Mouse (Mus musculus) CH12.LX (cell line): Measurements from ENCODE around the gene Csrp1. TPM values are rescaled to one million over a fixed set of nuclear protein-coding genes. Genes with fewer than 3 reads are reported as not detected.

Experiments
- DNase-seq: peaks from one replicate; pipeline ENCODE4 v3.0.0-alpha.2; 2013; ENCODE audit errors: extremely low read depth
- H3K27ac ChIP-seq: 2 replicates; pipeline ENCODE4 v1.5.1; 2012; ENCODE audit warnings: low read depth, mild to moderate bottlenecking, control low read depth, moderate library complexity; ENCODE audit not compliant: insufficient read depth
- H3K27me3 ChIP-seq: replicated peaks from 2 replicates; pipeline ENCODE3; 2012; ENCODE audit warnings: inconsistent platforms
- H3K36me3 ChIP-seq, 2 experiments: replicated peaks in 1 of 2; 2 replicates each; pipeline versions ENCODE3 to v1.6.1; 2012; ENCODE audit warnings: inconsistent platforms in 1 of 2, low read length in 1 of 2, mild to moderate bottlenecking in 1 of 2, mixed read lengths in 1 of 2, moderate library complexity in 1 of 2; ENCODE audit not compliant: control insufficient read depth in 1 of 2, insufficient read depth in 1 of 2
- H3K4me1 ChIP-seq, 2 experiments: 2 replicates each; pipeline ENCODE4 v1.6.1; 2012; ENCODE audit warnings: inconsistent platforms in 1 of 2, moderate library complexity in 1 of 2; ENCODE audit not compliant: insufficient read depth in 2 of 2, control insufficient read depth in 1 of 2
- H3K4me2 ChIP-seq: 2 replicates; pipeline ENCODE4 v1.6.1; 2012; ENCODE audit warnings: low read depth, mild to moderate bottlenecking, control low read depth; ENCODE audit not compliant: poor library complexity, insufficient read depth, severe bottlenecking
- H3K4me3 ChIP-seq, 3 experiments: fragments of 150-350 bp in 1 of 3; sonication (generic) in 1 of 3; replicated peaks in 1 of 3; 2 replicates each; pipeline versions ENCODE3 to v1.5.1; 2011 to 2012; ENCODE audit warnings: low read depth in 2 of 3, low read length in 2 of 3, mild to moderate bottlenecking in 2 of 3, moderate library complexity in 2 of 3, control low read depth in 1 of 3, improper control_type of control experiment in 1 of 3, inconsistent platforms in 1 of 3, mixed read lengths in 1 of 3; ENCODE audit not compliant: poor library complexity in 1 of 3
- H3K79me2 ChIP-seq: replicated peaks from 2 replicates; pipeline ENCODE4 v1.6.1; 2012; ENCODE audit warnings: mild to moderate bottlenecking, moderate library complexity; ENCODE audit not compliant: control insufficient read depth, poor library complexity, insufficient read depth, severe bottlenecking; ENCODE audit errors: extremely low read depth
- H3K9ac ChIP-seq: 2 replicates; pipeline ENCODE4 v1.6.1; 2012; ENCODE audit warnings: low read depth, mild to moderate bottlenecking, control low read depth, moderate library complexity; ENCODE audit not compliant: insufficient read depth
- H3K9me3 ChIP-seq: replicated peaks from 2 replicates; pipeline ENCODE3; 2012; ENCODE audit warnings: low read length, inconsistent platforms, mixed read lengths
- BHLHE40 ChIP-seq: IDR thresholded peaks from 2 replicates; pipeline ENCODE4 v1.6.1; 2011; ENCODE audit warnings: mild to moderate bottlenecking, low read depth, low read length, improper control_type of control experiment
- E2F4 ChIP-seq: IDR thresholded peaks from 2 replicates; pipeline ENCODE4 v1.6.1; 2011; ENCODE audit warnings: low read depth, low read length, improper control_type of control experiment; ENCODE audit not compliant: insufficient replicate concordance
- EP300 ChIP-seq: IDR thresholded peaks from 2 replicates; pipeline ENCODE4 v1.6.1; 2011; ENCODE audit warnings: low read length, improper control_type of control experiment
- ETS1 ChIP-seq: conservative IDR thresholded peaks from 2 replicates; pipeline ENCODE4 v1.6.1; 2012; ENCODE audit warnings: low read depth, mild to moderate bottlenecking, inconsistent platforms, low read length, improper control_type of control experiment, moderate library complexity
- HCFC1 ChIP-seq: IDR thresholded peaks from 2 replicates; pipeline ENCODE4 v1.6.1; 2012; ENCODE audit warnings: low read depth, mild to moderate bottlenecking, inconsistent platforms, low read length, improper control_type of control experiment
- IRF4 ChIP-seq: IDR thresholded peaks from 2 replicates; pipeline ENCODE4 v1.6.1; 2014; ENCODE audit warnings: low read depth, mild to moderate bottlenecking, inconsistent platforms, low read length, improper control_type of control experiment
- JUND ChIP-seq: conservative IDR thresholded peaks from 2 replicates; pipeline ENCODE4 v1.6.1; 2011; ENCODE audit warnings: low read depth, low read length, improper control_type of control experiment
- KAT2A ChIP-seq: IDR thresholded peaks from 2 replicates; pipeline ENCODE4 v1.6.1; 2012; ENCODE audit warnings: low read length, improper control_type of control experiment, inconsistent platforms; ENCODE audit not compliant: insufficient replicate concordance
- MAFK ChIP-seq: IDR thresholded peaks from 2 replicates; pipeline ENCODE4 v1.6.1; 2011; ENCODE audit warnings: low read length, improper control_type of control experiment; ENCODE audit not compliant: insufficient replicate concordance
- MAX ChIP-seq: IDR thresholded peaks from 2 replicates; pipeline ENCODE4 v1.6.1; 2011; ENCODE audit warnings: low read length, improper control_type of control experiment
- MYC ChIP-seq: IDR thresholded peaks from 2 replicates; pipeline ENCODE4 v1.6.1; 2011; ENCODE audit warnings: low read depth, mild to moderate bottlenecking, improper control_type of control experiment, low read length
- NELFE ChIP-seq: IDR thresholded peaks from 2 replicates; pipeline ENCODE4 v1.6.1; 2011; ENCODE audit warnings: low read depth, low read length, improper control_type of control experiment
- NRF1 ChIP-seq: IDR thresholded peaks from 2 replicates; pipeline ENCODE4 v1.6.1; 2014; ENCODE audit warnings: low read depth, mild to moderate bottlenecking, inconsistent platforms, low read length, improper control_type of control experiment, moderate library complexity
- PAX5 ChIP-seq: IDR thresholded peaks from 2 replicates; pipeline ENCODE4 v1.6.1; 2012; ENCODE audit warnings: low read length, inconsistent platforms, mixed read lengths
- POLR2AphosphoS2 ChIP-seq: IDR thresholded peaks from 2 replicates; pipeline ENCODE4 v1.6.1; 2011; ENCODE audit warnings: low read depth, low read length, improper control_type of control experiment
- RCOR1 ChIP-seq: conservative IDR thresholded peaks from 2 replicates; pipeline ENCODE4 v1.6.1; 2012; ENCODE audit warnings: low read depth, mild to moderate bottlenecking, inconsistent platforms, low read length, improper control_type of control experiment
- SIN3A ChIP-seq: IDR thresholded peaks from 2 replicates; pipeline ENCODE4 v1.6.1; 2012; ENCODE audit warnings: low read length, improper control_type of control experiment, inconsistent platforms
- UBTF ChIP-seq: IDR thresholded peaks from 2 replicates; pipeline ENCODE4 v1.6.1; 2012; ENCODE audit warnings: low read depth, mild to moderate bottlenecking, inconsistent platforms, low read length, improper control_type of control experiment, moderate library complexity
- USF1 ChIP-seq: IDR thresholded peaks from 2 replicates; pipeline ENCODE4 v1.6.1; 2014; ENCODE audit warnings: low read depth, mild to moderate bottlenecking, inconsistent platforms, low read length, improper control_type of control experiment
- USF2 ChIP-seq: conservative IDR thresholded peaks from 2 replicates; pipeline ENCODE4 v1.6.1; 2011; ENCODE audit warnings: low read depth, low read length, improper control_type of control experiment
- ZMIZ1 ChIP-seq: IDR thresholded peaks from 2 replicates; pipeline ENCODE4 v1.6.1; 2012; ENCODE audit warnings: low read depth, mild to moderate bottlenecking, inconsistent platforms, low read length, improper control_type of control experiment
- dilution Hi-C: fragments of 300-500 bp; cut with MboI; formaldehyde crosslinking; loops from 2 replicates; pipeline ENCODE4 v1.14.3; 2020; ENCODE audit warnings: low sequenced_read_pairs; ENCODE audit not compliant: extremely low pct_unique_long_range_greater_than_20kb, extremely low pct_ligation_motif_present
- in situ Hi-C: fragments of 300-500 bp; cut with MboI; formaldehyde crosslinking; loops from 3 replicates; pipeline ENCODE4 v1.14.3; 2019; ENCODE audit warnings: low sequenced_read_pairs, low pct_ligation_motif_present, low pct_unique_long_range_greater_than_20kb, mixed read lengths
- polyA plus RNA-seq: library from polyadenylated mRNA; unstranded; fragments of >175 nt; gene quantifications from 2 replicates; pipeline ENCODE4 v1.2.1, GENCODE M21; 2012; ENCODE audit warnings: low read depth; ENCODE audit not compliant: insufficient read length
- total RNA-seq, 2 experiments: library from RNA; depleted of rRNA; stranded (reverse); fragments of 300-350 nt in 1 of 2; fragments of >200 nt in 1 of 2; gene quantifications; 2 replicates each; pipeline ENCODE4 v1.2.3; 2012 to 2014

The Csrp1 gene
- total and polyA plus RNA-seq, 3 experiments: 45.9 to 54.3 (median 49.4) TPM

DNA sequence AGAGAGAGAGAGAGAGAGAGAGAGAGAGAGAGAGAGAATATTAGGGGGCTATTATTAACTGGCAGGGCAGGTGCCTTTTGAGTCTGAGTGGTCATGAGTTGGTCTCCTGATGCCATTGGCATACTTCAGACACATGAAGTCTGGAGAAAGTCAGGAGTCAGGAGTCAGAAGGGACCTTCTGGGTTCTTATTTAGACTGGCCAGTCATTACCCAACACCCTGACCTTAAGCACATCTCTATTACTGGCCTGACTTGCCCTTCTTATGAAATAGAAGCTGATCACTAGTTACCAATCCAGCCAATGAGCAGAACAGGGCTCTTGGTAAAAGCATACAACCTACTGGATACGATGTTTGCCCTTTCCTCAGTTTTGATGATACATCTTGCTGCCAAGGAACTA is 57.2 kb downstream of the Csrp1 start:
- TF ChIP-seq IRF4 (no peak), SIN3A (no peak), JUND (no peak), E2F4 (no peak), KAT2A (no peak), MYC (no peak), NELFE (no peak), USF2 (no peak), HCFC1 (no peak), USF1 (no peak), UBTF (no peak), BHLHE40 (no peak), MAX (no peak), ZMIZ1 (no peak), RCOR1 (no peak), MAFK (no peak), POLR2AphosphoS2 (no peak), EP300 (no peak)
- Histone ChIP-seq H3K4me3 (no peak overlapping the region), H3K79me2 (no peaks in the 10 kb centered on the region), H3K27me3 (no peaks in the 10 kb centered on the region), H3K36me3 (peaks cover 0 to 8% of the 10 kb centered on the region in 2 experiments), H3K9me3 (no peaks in the 10 kb centered on the region), H3K4me1 (peaks cover 0 to 4% of the 10 kb centered on the region in 2 experiments; a peak in 3 of 4 replicates), H3K27ac (no peak overlapping the region), H3K4me2 (no peak overlapping the region), H3K9ac (no peak overlapping the region)
- dilution Hi-C loops: no loop called here
- in situ Hi-C loops: no loop called here
- DNase-seq: no peak

DNA sequence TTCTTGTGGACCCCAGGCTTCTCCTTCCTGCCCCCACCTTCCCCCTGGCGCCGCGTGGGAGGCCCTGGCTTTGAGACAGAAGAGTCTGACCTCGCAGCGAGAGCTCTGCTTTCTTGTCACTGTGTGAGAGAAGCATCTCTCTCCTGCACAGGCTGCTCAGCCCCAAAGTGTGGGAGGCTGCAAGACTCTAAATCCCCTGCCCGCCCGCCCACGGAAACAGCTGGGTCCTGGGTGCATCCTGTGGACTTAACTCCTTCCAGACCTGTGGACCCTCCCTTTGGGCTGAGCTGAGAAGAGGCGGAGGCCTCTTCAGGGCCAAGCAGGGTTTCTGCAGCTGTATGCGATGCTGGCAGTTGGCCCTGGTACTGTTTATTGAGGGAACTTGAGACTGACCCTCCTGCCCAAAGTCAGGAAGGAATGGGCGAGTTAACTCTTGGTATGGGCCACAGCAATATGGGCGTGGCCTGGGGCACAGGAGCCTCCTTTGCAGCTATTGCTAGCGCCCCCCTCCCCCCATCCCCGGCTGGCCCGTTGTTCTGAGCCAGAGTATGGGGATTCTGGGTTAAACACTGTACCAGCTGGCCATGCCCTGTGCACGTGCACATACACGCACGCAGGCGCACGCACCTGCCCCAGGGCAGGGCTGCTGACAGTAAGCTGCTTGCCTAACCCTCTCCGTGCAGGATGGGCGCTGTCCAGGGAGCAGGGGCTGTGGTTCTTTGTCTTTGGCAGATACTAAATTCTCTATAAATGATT is 59.1 kb downstream of the Csrp1 start, which contains the start of gene Tnni1:
Gene Tnni1 (plus strand): TSS at position 655 of the 756 bp plus-strand sequence.
- H3K79me2 ChIP-seq: no peaks in the 10 kb centered on the region
- peaks cover 0 to 4% of the 10 kb centered on the region in 2 experiments; a peak in 3 of 4 replicates for H3K4me1 ChIP-seq
- TF ChIP-seq ETS1 (no peak), PAX5 (no peak), NRF1 (0 out of 2 replicates have a peak, but pooled peaks have one; percentile 15), BHLHE40 (peak; percentile 69)
- peaks cover 0 to 3% of the 10 kb centered on the region in 2 experiments for H3K36me3 ChIP-seq
- in situ Hi-C loops: no loop called here
- H3K27ac ChIP-seq: no peak within 1 kb of the TSS
- H3K9ac ChIP-seq: no peak within 1 kb of the TSS
- H3K27me3 ChIP-seq: no peaks in the 10 kb centered on the region
- DNase-seq: no peak
- H3K9me3 ChIP-seq: no peaks in the 10 kb centered on the region
- H3K4me2 ChIP-seq: no peak within 1 kb of the TSS
- H3K4me3 ChIP-seq: no peak within 1 kb of the TSS
- dilution Hi-C loops: no loop called here
